Mouse (Mus musculus): Measurements from ENCODE around the gene Pak4.
A peak's percentile ranks its signal among the peaks of the same experiment; 100 is the strongest.
"Not testable (repeated sequence)": the region's sequence is repeated elsewhere in the genome, so short reads cannot be mapped to it uniquely, and the experiment has no call there.

Pak4 gene

DNA sequence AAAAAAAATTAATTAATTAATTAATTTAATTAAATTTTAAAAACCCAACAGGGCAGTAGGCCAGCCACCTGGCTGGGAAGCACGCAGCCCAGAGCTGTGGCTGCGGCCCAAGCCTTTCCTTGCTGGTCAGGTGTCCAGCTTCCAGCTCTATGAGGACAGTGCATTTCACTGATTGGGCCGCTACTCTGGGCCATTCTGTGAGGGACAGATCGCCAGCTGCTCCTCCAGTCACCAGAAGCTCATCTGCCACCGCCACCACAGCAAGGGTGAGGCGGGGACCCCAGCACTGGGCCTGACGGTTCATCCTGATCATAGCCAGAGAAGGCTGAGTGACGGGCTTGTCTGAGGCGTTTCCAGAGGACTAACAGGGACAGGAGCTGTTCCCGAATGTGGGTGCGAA, 36.0 kb downstream of the Pak4 start:
- DNase-seq (ENCODE audit: low read depth, low spot score): no peak

DNA sequence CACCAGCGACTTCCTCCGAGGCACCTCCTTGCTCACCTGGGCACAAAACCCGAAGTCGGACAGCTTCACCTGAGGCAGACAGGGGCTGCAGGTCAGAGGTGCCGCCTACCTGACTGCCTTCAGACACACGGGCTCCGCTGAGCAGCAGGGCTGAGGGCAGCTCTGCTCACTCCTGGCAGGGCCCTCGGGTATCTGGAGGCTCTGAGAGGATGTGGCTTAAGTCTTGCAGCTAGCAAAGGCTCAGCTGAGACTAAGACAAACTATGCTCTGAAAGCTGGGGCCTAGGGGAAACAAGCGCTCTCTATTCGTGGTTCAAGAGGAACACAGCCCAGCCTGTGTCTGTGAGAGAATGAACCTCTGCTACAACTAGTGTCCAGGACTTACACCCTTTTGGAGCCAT, 37.1 kb downstream of the Pak4 start:
- DNase-seq (ENCODE audit: low read depth, low spot score): no peak

DNA sequence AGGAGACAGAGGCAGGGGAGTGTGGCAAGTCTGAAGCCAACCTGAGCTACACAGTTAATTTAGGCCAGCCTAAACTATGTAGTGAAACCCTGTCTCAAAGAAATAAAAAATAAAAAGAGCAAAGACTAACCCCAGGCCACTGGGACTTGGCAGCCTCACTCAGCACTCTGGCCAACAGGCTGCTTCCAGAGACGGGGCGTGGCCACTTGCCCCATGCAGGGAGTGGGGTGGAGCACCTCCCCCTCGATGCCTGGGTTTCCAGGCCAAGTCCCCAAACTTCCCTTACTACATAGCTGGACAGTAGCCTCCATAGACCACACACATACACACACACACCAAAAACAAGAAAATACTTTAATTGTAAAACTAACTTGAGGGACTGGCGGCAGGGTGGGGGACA, 39.5 kb downstream of the Pak4 start:
- DNase-seq (ENCODE audit: low read depth, low spot score): peak; percentile 65

DNA sequence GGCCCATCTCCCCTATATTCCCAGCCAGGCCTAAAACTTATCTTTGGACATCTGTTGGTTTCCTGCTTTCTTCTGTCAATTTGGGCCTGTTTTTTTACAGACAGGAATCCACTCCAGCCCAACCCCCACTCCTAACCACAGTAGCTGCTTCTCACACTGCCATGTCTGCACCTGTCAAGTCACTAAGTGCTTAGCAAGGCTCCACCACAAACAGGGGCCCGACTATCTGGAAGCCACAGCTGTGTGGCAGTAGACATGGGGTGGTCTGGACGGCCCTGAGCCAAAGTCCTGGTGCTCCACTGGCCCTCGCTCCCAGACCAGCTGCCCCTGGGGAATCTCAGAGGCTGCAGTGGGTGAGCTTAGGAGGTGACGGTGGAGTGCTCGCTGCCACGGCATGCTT, 40.3 kb downstream of the Pak4 start:
- no peak for DNase-seq (ENCODE audit: low read depth, low spot score)

DNA sequence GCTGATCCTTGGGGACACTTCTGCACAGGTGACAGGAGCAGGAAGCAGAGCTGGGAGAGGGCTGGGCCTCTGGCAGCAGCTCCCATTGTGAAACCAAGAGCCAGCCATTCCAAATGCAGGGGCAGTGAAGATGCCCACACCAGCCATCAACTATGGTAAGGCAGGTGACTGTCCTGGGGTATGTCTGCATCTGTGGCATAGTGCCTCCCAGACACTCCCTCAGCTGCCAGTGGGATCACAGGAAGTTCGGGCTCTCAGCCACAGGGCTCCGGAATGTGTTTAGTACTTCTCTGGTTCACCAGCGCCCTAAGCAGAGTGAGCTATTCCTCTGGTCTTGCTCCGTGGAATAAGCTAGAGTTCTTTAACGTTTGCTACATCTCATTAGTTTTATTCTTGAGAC, 40.9 kb downstream of the Pak4 start:
- no peak for DNase-seq (ENCODE audit: low read depth, low spot score)

DNA sequence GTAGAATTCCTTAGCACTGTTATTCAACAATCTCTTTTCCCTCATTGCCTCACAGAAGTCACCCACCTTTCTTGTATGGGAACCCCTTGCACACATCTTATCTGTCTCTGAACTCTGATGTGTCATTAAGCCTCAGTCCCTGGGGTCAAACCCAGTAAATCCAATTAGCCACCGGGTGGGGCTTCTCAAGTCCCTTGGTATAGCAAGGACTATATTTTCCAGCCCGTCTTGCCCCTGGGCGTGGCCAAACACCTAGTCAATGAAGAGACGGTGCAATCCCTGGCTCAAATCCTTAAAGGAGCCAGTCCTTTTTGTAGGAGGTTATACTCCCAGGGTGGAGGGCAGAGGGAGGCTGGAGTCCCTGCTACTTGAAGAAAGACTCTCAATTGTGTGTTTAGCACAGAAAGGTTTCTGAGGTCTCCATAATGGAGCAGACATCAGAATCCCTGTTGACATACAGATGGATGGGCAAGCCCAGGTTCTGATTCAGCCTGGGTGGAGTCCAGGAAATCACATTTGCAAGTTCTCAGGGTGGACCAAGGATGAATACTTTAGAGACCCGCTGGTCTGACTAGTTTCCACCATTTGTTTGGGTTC, 41.9 kb downstream of the Pak4 start:
- DNase-seq (ENCODE audit: low read depth, low spot score): no peak

DNA sequence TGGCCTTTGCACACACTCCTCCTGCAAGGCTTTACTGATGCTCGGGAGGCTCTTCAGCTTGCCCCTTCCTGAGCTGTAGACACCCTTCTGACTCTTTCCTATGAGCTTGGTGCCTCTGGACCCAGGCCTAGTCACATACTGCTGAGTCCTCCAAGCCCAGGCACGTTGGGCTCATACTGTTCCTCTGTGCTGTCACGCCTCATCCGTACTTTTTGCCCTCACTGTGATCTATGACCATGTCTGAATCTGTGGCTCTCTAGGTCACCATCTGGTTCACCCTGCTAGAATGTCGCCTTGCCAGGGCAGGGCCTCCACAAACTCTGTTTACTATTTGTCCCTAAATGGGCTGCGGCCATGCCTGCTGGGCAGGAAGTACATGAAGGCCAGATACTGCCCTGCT, 44.9 kb downstream of the Pak4 start:
- no peak for DNase-seq (ENCODE audit: low read depth, low spot score)

DNA sequence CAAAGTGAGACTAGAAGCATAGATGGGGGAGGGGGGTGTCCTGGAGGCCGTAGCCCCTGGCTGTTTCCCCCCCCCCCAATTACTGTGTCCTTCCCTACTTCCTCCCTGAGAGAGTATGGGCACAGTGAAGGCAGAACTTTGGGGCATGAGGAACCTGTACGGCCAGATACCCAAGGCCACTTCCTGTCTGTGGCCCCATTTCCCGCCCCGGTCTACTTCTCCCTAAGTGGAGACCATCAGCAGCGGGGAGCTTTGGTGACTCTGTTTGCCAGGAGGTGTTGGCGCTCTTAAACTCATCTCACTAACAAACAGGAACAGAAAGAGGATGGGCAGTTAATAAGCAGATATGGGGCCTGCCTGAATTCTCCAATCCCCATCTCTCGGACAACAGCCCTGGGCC, 50.4 kb downstream of the Pak4 start:
- no peak for DNase-seq (ENCODE audit: low read depth, low spot score)

DNA sequence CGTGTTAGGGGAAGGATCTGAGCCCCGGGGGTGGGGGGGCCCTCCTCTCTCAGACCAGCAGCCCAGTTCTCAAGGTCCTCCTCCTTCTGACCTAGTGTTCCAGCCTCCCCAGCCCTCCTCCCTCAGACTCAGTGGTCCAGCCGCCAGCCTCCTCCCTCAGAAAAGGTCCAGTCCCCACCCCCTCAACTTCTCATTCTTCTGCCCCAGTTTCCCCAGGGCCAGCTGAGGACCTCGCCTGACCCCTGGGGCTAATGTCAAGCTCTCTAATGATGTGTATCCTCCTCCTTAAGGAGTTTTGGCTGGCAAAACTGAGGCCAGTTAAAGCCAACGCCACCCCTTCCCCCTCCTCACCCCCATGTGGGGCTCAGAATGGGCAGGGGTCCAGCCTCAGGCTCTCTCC, 50.8 kb downstream of the Pak4 start, which contains the start of gene Nccrp1:
Gene Nccrp1, minus strand, starts transcription at position 101 of the 400 bp plus-strand sequence.
- DNase-seq (ENCODE audit: low read depth, low spot score): no peak

DNA sequence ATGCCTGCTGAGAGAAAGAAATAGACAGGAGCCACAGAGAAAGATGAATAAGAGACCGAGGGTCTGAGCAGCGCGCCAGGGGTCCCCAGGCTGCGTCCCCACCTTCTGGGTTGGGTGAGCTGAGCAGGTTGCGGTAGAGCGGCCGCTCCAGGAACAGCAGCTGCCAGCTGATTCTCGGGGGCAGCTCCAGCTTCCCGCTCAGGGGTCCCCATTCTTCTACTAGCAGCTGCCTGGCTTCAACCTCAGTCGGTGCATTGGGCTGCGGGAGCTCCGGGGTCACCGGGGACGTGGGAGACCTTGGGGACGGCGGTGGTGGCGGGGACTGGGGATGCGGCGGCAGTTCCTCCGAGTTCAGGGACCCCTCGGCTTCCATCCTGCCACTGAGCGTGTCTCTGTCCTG, 51.3 kb downstream of the Pak4 start:
- DNase-seq (ENCODE audit: low read depth, low spot score): no peak

DNA sequence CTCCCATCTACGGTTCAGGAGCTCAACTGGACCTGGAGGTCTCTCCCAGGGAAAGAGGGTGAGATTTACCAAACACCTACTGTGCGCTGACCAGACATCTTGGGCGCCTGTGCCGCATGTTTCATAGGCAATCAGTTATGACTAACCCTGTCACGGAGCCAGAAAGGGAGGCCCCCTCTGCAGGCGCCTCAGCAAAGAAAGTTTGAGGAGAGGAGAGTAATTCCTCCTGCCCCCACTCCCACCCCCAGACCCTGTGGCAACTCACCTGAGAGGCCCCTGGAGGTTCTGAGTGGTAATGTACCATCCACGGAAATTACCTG, 52.1 kb downstream of the Pak4 start:
- peak; percentile 22 for DNase-seq (ENCODE audit: low read depth, low spot score)

DNA sequence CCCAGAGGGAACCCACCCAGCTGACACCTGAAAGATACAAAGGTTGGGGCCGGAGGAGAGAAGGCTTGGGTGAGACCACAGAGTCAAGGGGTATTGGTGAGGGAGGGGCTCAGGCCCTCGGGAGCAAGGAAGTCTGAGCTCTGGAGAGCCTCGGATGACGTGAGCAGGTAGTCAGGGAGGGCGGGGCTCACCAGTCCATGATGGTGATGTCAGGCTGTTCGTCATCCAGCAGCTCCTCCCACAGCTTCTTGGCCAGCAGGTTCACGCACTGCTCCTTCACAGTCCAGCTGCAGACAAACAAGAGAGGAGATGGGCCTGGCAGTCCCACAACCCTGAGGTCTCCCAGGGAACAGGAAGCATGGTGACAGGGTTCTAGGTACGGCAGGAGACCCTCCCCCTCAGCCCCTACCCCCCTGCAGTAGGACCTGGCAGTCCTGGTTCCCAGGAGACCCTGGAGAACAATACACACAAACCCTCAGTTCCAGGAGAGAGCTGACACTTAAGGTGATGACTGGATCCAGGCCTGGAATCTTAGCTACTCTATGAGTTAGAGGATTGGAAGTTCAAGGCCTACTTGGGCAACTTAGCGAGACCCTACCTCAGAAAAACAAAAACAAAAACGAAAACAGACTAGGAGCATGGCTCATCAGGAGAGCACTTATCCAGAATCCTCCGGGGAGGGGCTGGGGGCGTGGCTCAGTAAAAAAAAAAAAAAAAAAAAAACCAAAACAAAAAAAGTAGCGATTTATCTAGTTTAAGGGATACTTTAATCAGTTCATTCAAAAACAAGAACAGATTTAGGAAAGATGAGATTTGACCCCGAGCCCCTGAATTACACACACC, 52.7 kb downstream of the Pak4 start:
- DNase-seq (ENCODE audit: low read depth, low spot score): peak; percentile 23

DNA sequence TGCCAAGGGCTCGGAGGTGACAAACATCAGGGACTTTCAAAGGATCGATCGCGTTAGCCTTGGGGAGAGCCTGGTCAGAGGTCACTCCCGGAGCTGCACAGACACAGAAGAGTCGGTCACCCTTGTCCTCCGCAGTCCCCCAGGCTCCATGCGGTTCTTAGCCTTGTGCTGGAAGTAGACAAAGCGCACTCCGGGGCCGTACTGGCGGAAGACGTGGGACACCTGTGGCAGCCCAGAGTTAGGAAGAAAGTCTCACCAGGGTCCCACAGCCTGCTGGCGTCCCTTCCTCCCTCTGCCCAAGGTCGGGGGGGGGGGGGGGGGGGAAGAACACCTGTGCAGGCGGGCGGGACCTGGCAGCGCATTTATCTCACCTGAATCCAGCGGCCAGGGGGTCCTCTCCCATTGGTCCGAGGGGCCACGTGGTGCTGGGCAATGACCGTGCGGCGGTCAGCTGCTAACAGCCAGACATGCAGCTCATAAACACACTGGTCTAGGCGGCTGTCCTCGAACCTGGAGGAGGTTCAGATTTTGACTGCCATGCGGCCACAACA, 53.9 kb downstream of the Pak4 start:
- DNase-seq (ENCODE audit: low read depth, low spot score): no peak

DNA sequence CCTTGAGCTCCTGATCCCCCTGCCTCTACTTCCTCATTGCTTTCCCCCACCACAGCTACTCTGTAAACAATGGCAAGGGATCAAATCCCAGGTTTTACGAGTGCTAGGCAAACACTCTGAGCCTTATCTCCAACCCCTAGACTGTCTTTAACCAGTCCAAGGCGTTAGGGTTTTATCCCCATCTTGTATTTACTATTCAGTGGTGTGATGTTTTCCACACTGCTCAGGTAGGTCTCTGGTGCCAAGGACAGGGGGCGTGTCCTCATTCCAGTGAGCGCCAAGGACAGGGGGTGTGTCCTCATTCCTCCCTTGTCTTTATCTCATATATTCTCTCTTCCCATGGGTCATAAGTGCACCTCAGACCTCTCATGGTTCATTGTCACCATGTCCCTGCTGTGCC, 57.5 kb downstream of the Pak4 start, which contains the start of gene Sycn:
Gene Sycn, plus strand, starts transcription at position 360 of the 400 bp plus-strand sequence.
- no peak for DNase-seq (ENCODE audit: low read depth, low spot score)

DNA sequence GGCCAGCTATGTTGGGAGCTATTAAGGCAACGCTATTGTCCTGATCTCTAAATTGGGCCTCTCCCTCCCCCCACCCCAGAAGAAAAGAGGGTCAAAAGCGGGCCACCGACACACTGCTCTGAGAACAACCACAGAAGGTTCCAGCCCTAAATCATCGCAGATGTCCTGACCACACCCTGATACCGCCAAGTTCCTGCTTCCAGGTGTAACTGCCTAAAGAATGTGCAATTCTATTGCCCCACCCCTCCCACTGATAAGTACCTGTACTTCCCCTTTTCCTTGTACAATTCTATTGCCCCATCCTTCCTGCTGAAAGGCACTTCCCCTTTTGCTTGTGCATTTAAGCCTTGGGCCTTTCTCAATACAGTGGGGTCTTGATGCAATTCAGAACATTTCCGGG, 59.1 kb downstream of the Pak4 start:
- not testable (repeated sequence) for DNase-seq (ENCODE audit: low read depth, low spot score)

DNA sequence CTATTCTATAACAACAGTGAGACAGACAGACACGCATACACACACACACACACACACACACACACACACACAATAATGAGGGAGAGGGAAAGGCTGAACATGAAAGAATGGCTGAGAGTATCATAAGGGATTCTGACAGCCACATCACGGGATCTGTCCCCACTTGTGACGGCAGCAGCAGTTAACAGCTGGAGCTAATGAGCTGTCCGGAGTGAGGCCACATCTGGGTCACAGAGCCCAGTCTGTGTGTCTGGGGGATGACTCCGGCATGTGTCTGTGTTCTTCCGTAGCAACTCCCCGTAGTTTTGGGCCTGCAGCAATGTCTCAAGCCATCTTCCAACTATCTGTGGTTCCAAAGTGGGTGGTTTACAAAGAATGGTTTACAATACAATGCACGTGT, 66.0 kb downstream of the Pak4 start:
- DNase-seq (ENCODE audit: low read depth, low spot score): no peak

DNA sequence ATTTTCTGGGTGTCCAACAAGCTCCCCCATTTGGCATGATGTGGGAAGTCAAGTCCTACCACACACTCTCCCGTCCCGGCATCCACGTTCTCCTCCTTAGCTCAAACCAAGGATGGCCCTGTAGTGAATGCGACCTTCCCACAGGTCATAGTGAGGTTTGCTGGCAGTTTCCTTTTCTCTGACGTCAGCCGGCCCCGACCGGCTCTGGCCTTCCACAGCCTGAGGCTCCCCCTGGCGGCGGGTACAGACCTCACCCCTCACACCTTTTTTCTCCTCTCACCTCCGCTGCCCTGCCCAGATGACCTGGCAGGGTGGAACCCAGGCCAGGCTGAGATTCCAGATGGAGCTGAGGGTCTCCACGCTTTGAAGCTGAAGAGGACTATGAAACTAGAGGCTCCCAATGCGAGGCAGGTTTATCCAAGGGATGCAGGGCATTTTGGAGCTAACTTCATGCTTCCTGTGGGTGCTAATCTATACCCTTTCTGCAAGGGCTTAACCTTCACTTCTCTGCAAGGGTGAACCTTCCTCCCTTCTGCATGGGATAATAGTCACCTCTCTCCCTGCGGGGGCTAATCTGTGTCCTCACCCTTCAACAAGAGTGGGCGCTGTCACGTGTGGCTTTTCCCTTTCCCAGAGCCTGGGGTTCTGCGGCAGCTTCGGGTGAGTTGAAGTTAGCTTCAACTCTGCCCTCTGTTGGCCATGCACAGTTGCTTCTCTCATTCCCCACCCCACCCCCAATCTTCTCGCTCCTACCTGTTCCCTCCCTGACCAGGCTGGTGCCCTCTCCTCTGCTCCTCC, 69.9 kb downstream of the Pak4 start:
- DNase-seq (ENCODE audit: low read depth, low spot score): peak; percentile 53

DNA sequence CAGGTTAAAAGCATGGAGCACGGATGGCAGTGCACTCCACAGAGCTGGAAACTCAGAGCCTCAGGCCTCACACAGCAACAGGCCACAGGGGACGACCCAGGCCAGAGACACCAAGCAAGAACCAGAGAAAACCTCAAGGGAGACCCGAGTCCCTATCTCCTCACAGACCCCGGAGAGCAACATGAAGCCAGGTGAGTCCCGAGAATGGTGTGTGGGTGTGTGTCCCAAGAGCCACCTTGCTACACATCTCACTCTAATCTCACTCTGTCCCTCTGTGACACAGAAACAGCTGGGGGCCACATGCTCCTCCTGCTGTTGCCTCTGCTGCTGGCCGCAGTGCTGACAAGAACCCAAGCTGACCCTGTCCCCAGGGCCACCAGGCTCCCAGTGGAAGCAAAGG, 75.4 kb downstream of the Pak4 start, which contains the start of gene Ifnl3:
Gene Ifnl3, plus strand, starts transcription at position 301 of the 400 bp plus-strand sequence.
- DNase-seq (ENCODE audit: low read depth, low spot score): not testable (repeated sequence)

DNA sequence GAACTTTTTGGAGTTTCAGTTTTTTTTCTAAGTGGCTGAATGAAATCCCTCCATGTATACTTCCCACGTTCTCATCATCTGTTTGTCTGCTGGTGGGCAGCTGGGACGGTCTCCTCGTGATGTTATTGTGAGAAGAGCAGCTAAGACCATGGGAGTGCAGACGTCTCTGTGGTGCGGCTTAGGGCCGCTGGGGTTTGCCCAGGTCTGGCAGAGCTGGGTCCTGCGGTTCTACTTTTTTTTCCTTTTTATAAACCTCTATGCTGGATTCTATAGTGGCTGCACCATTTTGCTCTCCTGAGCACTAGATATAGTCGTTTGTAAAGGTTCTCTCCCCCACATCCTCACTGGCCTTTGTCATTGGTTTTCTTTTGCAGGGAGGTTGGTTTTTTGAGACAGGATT, 86.5 kb downstream of the Pak4 start:
- no peak for DNase-seq (ENCODE audit: low read depth, low spot score)

DNA sequence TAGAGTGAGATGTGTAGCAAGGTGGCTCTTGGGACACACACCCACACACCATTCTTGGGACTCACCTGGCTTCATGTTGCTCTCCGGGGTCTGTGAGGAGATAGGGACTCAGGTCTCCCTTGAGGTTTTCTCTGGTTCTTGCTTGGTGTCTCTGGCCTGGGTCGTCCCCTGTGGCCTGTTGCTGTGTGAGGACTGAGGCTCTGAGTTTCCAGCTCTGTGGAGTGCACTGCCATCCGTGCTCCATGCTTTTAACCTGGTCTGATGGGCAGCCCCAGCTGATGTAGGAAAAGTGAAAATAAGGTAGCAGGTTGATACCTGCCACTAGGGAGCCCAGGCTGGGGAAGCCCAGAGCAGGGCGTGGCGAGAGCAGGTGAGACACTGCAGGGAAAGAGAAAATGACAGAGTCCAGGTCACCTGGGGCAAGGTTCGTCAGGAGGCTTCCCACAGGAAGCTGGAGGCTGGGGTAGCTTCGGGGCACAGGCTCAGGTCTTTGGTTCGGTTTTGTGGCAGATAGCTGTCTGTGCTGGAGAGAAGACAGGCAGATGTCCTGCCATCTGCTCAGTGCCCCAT, 87.5 kb downstream of the Pak4 start, which contains the start of gene Ifnl2:
Gene Ifnl2, minus strand, starts transcription at position 51 of the 570 bp plus-strand sequence.
- DNase-seq (ENCODE audit: low read depth, low spot score): not testable (repeated sequence)

DNA sequence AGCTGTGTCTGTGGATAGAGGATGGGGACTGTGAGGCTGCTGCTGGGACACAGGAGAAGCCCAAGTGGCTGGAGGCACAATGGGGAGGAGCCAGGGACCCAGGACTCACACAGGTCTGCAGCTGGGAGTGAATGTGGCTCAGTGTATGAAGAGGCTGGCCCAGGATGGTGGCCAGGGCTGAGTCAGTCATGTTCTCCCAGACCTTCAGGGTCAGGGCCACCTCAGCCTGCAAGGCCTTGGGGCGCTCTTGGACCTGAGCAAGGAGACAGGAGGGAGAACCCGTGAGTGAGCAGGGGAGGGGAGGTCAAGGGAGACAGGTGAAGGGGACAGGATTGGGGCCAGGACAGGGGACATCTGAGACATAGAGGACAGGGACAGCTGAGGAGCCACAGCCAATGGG, 88.9 kb downstream of the Pak4 start:
- not testable (repeated sequence) for DNase-seq (ENCODE audit: low read depth, low spot score)
